Mouse (Mus musculus): ENCODE data around the gene Tgfb3.

The Tgfb3 gene

GRCm38 (mm10) chr12:86078553-86079201 lies at the start of gene Tgfb3:
Gene Tgfb3 (minus strand): TSS chr12:86079041.
- peak in 1 of 2 experiments; percentile 11 for DNase-seq

- DNase-seq, result no peak
These were observed 49.3 kb upstream of the Tgfb3 start for GRCm38 (mm10) chr12:86128122-86128521.

DNA sequence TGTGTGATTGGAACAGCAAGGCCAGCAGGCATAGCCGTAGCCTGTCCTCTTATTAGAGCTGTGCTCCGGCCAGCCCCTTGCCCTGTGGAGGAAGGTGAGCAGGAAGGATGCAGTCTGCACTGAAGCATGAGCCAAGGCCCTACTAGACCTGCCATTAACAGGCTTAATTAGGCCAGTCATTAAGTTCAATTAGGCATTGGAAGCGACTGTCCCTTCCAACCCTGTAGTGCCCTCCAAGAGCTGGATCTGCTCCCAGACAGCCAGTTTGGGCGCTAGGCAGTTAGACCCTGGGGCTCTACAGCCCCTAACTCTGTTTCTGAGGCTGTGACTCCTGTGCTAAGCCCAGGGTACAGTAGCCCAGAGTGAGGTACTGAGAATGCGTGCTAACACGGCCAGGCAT lies 45.2 kb upstream of the Tgfb3 start:
- DNase-seq, result no peak

DNA sequence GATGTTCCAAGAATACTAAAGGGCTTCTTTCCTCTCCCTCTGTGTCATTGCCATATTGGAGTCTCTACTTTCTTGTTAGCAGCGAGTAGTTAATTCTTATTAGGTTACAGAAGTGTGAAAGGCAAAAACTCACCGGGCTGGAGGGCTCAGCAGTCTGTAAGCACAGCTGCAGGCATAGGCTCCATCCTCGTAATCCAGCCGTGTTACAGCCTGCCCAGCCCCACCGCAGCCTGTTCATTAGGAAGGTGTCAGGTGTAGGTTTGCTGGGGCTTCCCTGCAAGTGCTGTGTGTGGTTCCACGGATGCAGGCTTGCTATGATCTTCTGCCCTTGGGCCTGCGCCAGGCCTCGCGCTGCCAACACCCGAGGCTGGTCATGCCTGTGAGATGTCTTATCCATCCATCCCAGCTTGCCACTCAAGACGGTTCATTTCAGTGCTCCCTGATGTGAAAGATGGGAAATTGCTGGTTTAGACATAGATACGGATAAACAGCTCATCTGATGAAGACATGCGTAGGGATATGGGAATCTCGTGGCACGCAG lies 37.5 kb upstream of the Tgfb3 start:
- DNase-seq, result no peak

GRCm38 (mm10) chr12:86110637-86111036 lies 31.8 kb upstream of the Tgfb3 start:
- no peak for DNase-seq

DNA sequence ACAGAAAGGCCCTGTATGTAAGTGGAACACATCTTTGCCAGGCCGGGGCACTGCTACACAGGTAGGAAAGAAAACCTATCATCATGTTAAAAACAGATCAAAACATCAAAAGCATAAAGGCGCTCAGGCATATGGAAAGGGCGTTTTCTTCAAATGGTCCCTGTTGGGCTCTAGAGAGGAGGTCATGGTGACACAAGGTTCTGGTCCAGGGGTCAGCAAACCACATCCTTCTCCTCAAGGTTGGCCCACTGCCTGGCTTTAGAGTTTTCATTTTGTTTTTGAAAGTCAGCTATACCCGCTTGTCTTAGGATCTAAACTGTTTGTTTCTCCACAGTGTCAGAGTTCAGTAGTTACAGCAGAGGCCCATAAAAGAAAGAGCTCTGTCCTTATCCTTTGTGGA lies 30.7 kb upstream of the Tgfb3 start:
- no peak for DNase-seq

DNA sequence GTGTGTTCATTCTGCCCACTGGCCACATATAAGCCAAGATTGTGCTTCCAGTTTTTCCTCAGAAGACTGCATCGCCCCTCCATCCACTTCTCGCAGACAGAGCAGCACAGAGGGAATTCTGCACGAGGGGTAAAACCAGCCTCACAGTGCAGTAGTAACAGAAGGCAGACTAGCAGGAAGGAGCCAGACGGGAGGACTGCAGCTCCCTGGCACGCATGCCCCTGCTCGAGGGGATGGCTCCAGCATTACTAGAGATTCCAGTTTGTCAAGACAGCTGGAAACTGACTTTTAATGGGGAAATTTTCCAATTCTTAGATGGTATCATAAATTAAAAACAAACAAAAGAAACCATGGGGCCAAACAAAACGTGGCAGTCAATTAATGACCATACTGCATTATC lies 28.8 kb upstream of the Tgfb3 start:
- no peak for DNase-seq

- DNase-seq, result no peak
These were observed 27.2 kb upstream of the Tgfb3 start for GRCm38 (mm10) chr12:86106086-86106485.

DNA sequence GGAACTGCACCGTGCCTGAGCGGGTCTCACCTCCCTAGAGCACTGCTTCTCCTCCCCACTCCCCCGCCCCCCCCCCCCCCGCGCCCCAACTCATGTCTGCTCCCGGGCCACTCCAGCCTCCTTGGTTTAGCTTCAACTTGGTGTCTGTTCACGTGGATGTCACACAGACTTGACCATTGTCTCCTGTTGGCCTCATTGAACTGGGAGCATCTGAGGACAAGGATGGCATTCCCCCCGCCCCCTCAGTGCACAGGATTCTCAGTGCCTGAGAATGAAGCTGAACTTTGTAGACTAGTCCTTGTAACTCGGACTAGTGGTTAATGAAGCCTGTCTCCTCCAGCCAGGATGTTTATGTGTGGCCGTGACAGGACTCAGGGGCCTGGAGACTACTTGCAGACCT lies 26.7 kb upstream of the Tgfb3 start:
- no peak for DNase-seq

GRCm38 (mm10) chr12:86104297-86104696 lies 25.5 kb upstream of the Tgfb3 start:
- no peak for DNase-seq

GRCm38 (mm10) chr12:86103852-86104251 lies 25.0 kb upstream of the Tgfb3 start:
- DNase-seq, result no peak

DNA sequence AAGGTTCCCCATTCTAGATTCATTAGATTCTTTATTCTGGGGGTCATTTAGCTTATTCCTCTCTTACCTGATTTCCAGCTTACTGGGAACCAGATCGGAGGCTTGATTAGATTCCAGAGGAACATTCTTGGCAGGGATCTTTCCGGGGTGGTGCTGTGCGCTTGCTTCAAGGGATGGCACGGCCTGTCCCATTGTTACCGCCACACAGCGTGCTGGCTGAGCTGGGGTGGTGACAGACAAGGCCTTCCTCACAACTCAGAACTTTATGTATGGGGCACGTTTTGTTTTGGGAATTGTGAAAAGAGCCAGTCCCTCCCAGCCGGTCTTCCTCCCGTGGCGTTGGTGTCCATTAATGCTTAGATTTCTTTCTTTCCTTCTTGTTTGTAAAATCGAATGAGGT lies 24.6 kb upstream of the Tgfb3 start:
- DNase-seq, result no peak

- no peak for DNase-seq
These were observed 23.8 kb upstream of the Tgfb3 start for GRCm38 (mm10) chr12:86102686-86103085.

- DNase-seq, result no peak
These were observed 21.9 kb upstream of the Tgfb3 start for GRCm38 (mm10) chr12:86100711-86101110.

- no peak for DNase-seq
These were observed 18.9 kb upstream of the Tgfb3 start for GRCm38 (mm10) chr12:86097781-86098180.

DNA sequence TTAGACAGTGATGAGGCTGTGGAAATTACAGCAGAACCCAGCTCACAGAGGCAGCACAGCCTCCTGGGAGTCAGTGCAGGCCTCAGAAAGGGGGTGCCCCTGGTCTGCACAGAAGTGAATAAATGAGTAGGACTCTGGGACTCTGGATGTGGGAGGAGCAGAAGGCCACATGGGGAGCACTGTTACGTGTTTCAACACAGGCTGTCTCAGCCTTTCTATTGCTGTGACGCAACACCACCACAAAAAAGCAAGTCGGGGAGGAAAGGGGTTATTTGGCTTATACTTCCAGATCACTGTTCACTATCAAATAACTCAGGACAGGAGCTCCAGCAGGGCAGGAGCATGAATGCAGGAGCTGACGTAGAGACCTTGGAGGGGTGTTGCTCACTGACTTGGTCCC lies 17.0 kb upstream of the Tgfb3 start:
- DNase-seq, result no peak

DNA sequence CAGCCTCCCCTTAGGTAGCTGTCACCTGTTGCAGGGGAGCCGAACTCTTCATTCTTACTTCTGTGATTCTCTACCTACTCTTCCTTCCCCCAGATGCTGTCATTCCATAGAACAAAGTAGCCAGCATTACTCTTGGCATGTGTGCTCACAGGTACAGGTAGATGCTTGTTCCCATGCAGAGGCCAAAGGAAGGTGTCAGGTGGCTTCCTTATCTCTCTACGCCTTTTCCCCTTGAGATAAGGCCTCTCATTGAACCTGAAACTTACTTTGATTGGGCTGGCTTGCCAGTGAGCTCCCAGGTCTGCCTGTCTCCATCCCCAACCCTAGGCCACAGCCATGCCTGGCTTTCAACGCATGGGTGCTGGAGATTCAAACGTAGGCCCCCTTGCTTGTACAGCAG lies 15.2 kb upstream of the Tgfb3 start:
- DNase-seq, result no peak

GRCm38 (mm10) chr12:86091601-86092132 lies 12.8 kb upstream of the Tgfb3 start:
- no peak for DNase-seq

DNA sequence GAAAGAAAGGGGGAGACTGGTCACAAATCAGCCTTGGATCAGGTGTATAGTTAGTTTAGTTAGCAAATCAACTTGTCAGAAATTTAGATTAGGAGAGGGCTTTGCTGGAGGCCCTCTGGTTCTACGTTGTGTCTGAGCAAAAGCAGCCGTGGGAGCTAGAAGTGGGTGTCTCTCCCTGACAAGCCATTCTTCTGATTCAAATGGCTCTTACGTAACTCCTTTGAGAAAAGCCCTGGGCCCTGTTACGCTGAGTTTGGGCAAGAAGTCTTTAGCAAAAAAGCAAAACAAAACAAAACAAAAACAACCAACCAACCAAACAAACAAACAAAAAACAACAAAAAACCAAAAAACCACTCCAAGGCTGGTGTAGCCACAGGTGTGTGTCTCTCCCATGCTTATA lies 11.9 kb upstream of the Tgfb3 start:
- no peak for DNase-seq

DNA sequence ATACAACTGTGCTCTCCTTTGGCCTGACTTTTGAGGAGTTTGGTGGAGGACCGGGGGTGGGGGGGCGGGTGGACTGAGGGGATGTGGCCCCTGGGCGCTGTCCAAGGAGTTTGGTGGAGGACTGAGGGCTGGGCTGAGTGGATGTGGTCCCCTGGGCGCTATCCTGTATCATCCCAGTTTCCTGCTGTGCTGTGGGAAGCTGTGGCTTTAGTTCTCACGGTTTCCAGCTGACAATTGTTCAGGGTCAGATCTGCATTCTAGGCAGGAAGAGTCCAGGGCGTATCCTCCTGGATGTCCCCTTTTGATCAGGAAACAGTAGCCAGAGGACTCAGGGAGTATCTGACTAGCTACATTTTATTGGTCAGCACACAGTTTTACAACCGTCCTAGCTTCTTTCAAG lies 9.2 kb upstream of the Tgfb3 start:
- DNase-seq, result no peak

GRCm38 (mm10) chr12:86086550-86086949 lies 7.7 kb upstream of the Tgfb3 start:
- no peak for DNase-seq

DNA sequence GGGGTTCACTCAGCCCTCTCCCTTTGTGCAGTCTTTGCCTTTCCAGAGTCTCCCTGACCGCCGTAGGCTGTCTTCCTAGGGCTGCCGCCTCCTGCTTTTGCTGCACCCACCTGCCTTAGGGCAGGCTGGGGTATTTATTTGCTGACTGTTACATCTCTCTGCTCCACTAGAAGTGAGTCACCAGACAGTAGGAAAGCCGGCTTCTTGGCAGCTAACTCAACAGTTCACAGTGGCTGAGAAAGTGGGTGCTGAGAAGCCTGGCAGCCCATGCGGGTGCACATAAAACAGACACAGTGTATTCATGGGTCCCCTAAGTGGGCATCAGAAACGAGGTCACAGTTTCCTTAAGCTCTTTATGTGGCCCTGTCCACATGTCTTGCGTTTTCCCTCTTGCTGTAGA lies 7.0 kb upstream of the Tgfb3 start:
- no peak for DNase-seq

- DNase-seq, result peak in 1 of 2 experiments; percentile 14
These were observed 3.7 kb upstream of the Tgfb3 start, which contains the start of gene Ift43 for GRCm38 (mm10) chr12:86082481-86083012. Gene Ift43 (plus strand): TSS chr12:86082541.

DNA sequence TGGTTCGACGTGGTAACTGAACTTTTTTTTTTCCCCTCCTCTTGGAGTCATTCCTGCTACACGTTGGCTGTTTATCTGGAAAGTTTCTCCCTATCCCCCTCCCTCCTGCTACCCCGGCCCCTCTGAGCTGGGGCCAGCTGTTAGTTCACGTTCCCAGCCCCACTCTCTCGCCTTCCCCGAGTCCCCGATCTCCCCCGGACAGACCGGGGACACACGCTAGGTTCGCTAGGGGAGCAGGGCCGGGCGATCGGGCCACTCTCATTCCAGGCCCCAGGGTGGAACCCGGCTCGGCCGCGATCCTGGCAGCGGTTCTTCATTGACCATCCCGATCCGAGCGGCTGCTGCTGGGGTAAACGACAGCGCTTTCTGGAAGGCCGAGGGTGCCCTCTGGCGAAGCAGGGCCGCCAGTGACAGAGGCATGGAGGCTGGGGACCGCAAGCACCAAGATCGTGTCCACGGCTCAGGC lies 394 bp upstream of the Tgfb3 start:
- DNase-seq, result peak; percentile 63 to 65

Data from thymus, adult 18-20 months (tissue).